Mouse (Mus musculus): Measurements from ENCODE around the gene Slc9a8. TPM values are rescaled to one million over a fixed set of nuclear protein-coding genes. Genes with fewer than 3 reads are reported as not detected.

Gene Slc9a8
- polyA plus RNA-seq, 1 experiment, result 26.4 TPM

- no peak overlapping the region for H3K4me2 ChIP-seq (ENCODE audit: low read depth)
These were observed 93.1 kb downstream of the Slc9a8 start for GRCm38 (mm10) chr2:167514641-167515040.

GRCm38 (mm10) chr2:167515688-167516087 lies 94.2 kb downstream of the Slc9a8 start:
- Histone ChIP-seq H3K79me2 (ENCODE audit: control insufficient read depth, insufficient read depth) (no peaks in the 10 kb centered on the region), H3K4me2 (ENCODE audit: low read depth) (no peak overlapping the region), H3ac (ENCODE audit: control insufficient read depth, insufficient read length) (no peak overlapping the region), H3K4me3 (no peak overlapping the region), H3K36me3 (ENCODE audit: control insufficient read depth, insufficient read depth) (peaks cover 53% of the 10 kb centered on the region), H3K27me3 (ENCODE audit: control insufficient read depth, insufficient read depth, insufficient read length) (no peaks in the 10 kb centered on the region)
- no peak for TF ChIP-seq REST (IDR thresholded peaks at IDR 0.05; ENCODE audit: insufficient read depth, insufficient read length)
- TF ChIP-seq TCF12 (IDR thresholded peaks at IDR 0.05; ENCODE audit: insufficient read depth, poor library complexity, severe bottlenecking), result no peak
- no peak for TF ChIP-seq POLR2AphosphoS2 (IDR thresholded peaks at IDR 0.05; ENCODE audit: insufficient read length, low read depth)
- no peak for TF ChIP-seq CEBPB (IDR thresholded peaks at IDR 0.05; ENCODE audit: insufficient read depth, poor library complexity, severe bottlenecking)
- TF ChIP-seq E2F4 (IDR thresholded peaks at IDR 0.05; ENCODE audit: insufficient read depth), result no peak

More at GRCm38 (mm10) chr2:167514641-167515040, 93.1 kb downstream of the Slc9a8 start:
- H3K4me3 ChIP-seq, result no peak overlapping the region
- H3K36me3 ChIP-seq (ENCODE audit: control insufficient read depth, insufficient read depth), result peaks cover 53% of the 10 kb centered on the region
- H3K79me2 ChIP-seq (ENCODE audit: control insufficient read depth, insufficient read depth), result peaks cover 1% of the 10 kb centered on the region
- no peaks in the 10 kb centered on the region for H3K27me3 ChIP-seq (ENCODE audit: control insufficient read depth, insufficient read depth, insufficient read length)
- TF ChIP-seq MAX (IDR thresholded peaks at IDR 0.05; ENCODE audit: low read depth), result no peak
- no peak for TF ChIP-seq TCF12 (IDR thresholded peaks at IDR 0.05; ENCODE audit: insufficient read depth, poor library complexity, severe bottlenecking)
- TF ChIP-seq POLR2A (IDR thresholded peaks at IDR 0.05; ENCODE audit: insufficient read length, low read depth), result no peak
- no peak for TF ChIP-seq TCF3 (IDR thresholded peaks at IDR 0.05; ENCODE audit: insufficient read length, low read depth)
- H3ac ChIP-seq (ENCODE audit: control insufficient read depth, insufficient read length), result no peak overlapping the region

GRCm38 (mm10) chr2:167519606-167520252 lies 98.2 kb downstream of the Slc9a8 start:
- Histone ChIP-seq H3K4me2 (ENCODE audit: low read depth) (no peak overlapping the region), H3K27me3 (ENCODE audit: control insufficient read depth, insufficient read depth, insufficient read length) (no peaks in the 10 kb centered on the region), H3K4me3 (no peak overlapping the region), H3K79me2 (ENCODE audit: control insufficient read depth, insufficient read depth) (no peaks in the 10 kb centered on the region), H3K36me3 (ENCODE audit: control insufficient read depth, insufficient read depth) (peaks cover 30% of the 10 kb centered on the region), H3ac (ENCODE audit: control insufficient read depth, insufficient read length) (no peak overlapping the region)
- TF ChIP-seq CEBPB (IDR thresholded peaks at IDR 0.05; ENCODE audit: insufficient read depth, poor library complexity, severe bottlenecking) (no peak), TCF3 (IDR thresholded peaks at IDR 0.05; ENCODE audit: insufficient read length, low read depth) (no peak), REST (IDR thresholded peaks at IDR 0.05; ENCODE audit: insufficient read depth, insufficient read length) (no peak), SRF (IDR thresholded peaks at IDR 0.05; ENCODE audit: control insufficient read depth, insufficient read length, low read depth) (no peak), USF1 (IDR thresholded peaks at IDR 0.05; ENCODE audit: low read depth) (no peak), POLR2A (IDR thresholded peaks at IDR 0.05; ENCODE audit: insufficient read length, low read depth) (no peak), E2F4 (IDR thresholded peaks at IDR 0.05; ENCODE audit: insufficient read depth) (no peak), MAX (IDR thresholded peaks at IDR 0.05; ENCODE audit: low read depth) (no peak), MYOG (IDR thresholded peaks at IDR 0.05; ENCODE audit: control insufficient read depth in 1 of 3, insufficient read depth in 1 of 3, insufficient read length in 2 of 3, low read depth in 2 of 3) (no peak), TCF12 (IDR thresholded peaks at IDR 0.05; ENCODE audit: insufficient read depth, poor library complexity, severe bottlenecking) (no peak), POLR2AphosphoS2 (IDR thresholded peaks at IDR 0.05; ENCODE audit: insufficient read length, low read depth) (no peak), MYOD1 (IDR thresholded peaks at IDR 0.05; ENCODE audit: control insufficient read depth in 1 of 3, insufficient read length in 2 of 3, low read depth in 2 of 3) (no peak)

Other genes with a start within 250 kb of the Slc9a8 start
- 0.42 TPM for gene Kcnb1, start 231.6 kb upstream of the Slc9a8 start, polyA plus RNA-seq (2012; fragmentation: generic; extraction: Trizol)
- gene Ptgis, start 181.1 kb upstream of the Slc9a8 start, polyA plus RNA-seq (2012; fragmentation: generic; extraction: Trizol), result 116 TPM
- 70.0 TPM for gene B4galt5, start 72.5 kb upstream of the Slc9a8 start, polyA plus RNA-seq (2012; fragmentation: generic; extraction: Trizol)
- gene Rnf114, start 70.9 kb downstream of the Slc9a8 start, polyA plus RNA-seq (2012; fragmentation: generic; extraction: Trizol), result 40.9 TPM
- 30.5 TPM for gene Spata2, start 71.2 kb downstream of the Slc9a8 start, polyA plus RNA-seq (2012; fragmentation: generic; extraction: Trizol)
- gene Snai1, start 116.5 kb downstream of the Slc9a8 start, polyA plus RNA-seq (2012; fragmentation: generic; extraction: Trizol), result 48.5 TPM
- gene Ube2v1, start 210.4 kb downstream of the Slc9a8 start, polyA plus RNA-seq (2012; fragmentation: generic; extraction: Trizol), result 322 TPM
- gene Gm20431, start 239.8 kb downstream of the Slc9a8 start, polyA plus RNA-seq (2012; fragmentation: generic; extraction: Trizol), result 9.2 TPM

Measured in myocyte (in vitro differentiated cells).